Mouse (Mus musculus): ENCODE measurements around the gene Mcu.

- no peak for TF ChIP-seq CTCF (IDR thresholded peaks at IDR 0.05; ENCODE audit: low read depth)
- no peak for TF ChIP-seq EP300 (IDR thresholded peaks at IDR 0.05; ENCODE audit: low read depth)
These were observed 26.3 kb upstream of the Mcu start for GRCm38 (mm10) chr10:59642659-59643377.

All from liver, embryonic 14.5 days (tissue).